Mouse (Mus musculus): ENCODE measurements around the gene Rab5if. TPM values are rescaled to one million over a fixed set of nuclear protein-coding genes. Genes with fewer than 3 reads are reported as not detected.
A peak's percentile ranks its signal among the peaks of the same experiment; 100 is the strongest.
"Not testable (repeated sequence)": the region's sequence is repeated elsewhere in the genome, so short reads cannot be mapped to it uniquely, and the experiment has no call there.

The Rab5if gene
- polyA plus RNA-seq, 1 experiment from 2014 or later: 210 TPM

DNA sequence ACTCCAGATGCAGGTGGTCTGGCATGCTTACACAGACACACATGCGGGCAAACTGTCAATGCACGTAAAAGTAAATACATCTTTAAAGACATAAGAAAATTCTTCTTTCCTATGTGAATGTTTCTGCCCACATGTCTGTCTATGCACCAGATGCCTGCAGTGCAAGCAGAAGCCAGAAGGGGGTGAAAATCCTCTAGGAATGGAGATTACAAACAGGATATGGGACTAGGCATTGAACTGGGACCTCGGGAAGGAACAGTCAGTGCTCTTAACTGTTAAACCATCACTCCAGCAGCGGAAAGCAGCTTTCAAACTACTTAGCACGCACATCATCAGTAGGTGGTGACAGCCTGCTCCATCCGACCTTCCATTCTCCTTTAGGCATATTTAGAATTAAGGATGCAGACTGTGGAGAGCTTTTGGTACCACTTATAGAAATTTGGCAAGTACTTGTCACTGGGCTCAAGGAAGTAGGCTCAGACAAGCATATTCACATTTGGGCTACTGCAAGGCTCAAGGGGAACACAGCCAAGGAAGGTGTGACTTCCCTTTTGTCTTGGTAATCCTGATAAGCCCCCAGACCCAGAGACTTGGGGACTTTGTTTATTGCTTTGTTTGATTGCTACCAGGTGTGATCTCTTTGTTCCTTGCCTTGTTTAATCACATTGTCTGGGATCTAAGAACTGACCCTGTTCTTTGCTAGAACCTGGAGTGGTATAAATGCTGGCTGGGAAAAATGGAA, 42.2 kb downstream of the Rab5if start:
- Histone ChIP-seq H3K4me2 (no peak overlapping the region), H3K27me3 (no peaks in the 10 kb centered on the region), H3K9me3 (replicated peaks) (no peaks in the 10 kb centered on the region), H3K9ac (no peak overlapping the region), H3K4me1 (replicated peaks) (no peaks in the 10 kb centered on the region), H3K36me3 (no peaks in the 10 kb centered on the region), H3K4me3 (replicated peaks) (no peak overlapping the region), H3K27ac (no peak overlapping the region)
- ATAC-seq (ENCODE audit: low read depth) (no peak; the same call in 1 of the 2 replicates), DNase-seq (no peak)
- WGBS (ENCODE audit: insufficient replicate concordance): 42% methylated on average over 6 of the region's 6 CpGs

DNA sequence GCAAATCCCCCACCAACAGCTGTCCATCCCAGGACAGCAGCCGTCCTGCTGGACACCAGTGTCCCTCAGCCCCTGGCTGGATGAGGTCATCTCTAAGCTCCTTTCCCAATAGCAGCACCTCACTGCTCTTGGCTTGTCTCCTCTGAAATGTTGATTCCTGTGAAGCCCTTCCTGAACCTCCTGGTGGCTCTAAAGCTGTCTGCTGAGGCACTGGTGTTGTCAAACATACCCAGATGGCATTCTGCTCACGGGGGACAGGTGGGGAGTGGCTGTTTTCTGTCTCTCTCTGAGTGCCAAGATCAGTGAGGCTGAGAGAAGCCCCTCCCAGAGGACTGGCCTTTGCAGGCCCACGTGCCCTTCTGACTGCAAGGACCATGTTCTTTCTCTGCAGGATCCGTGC, 43.0 kb downstream of the Rab5if start:
- H3K27me3 ChIP-seq; H3K4me3 ChIP-seq (replicated peaks); H3K27ac ChIP-seq; H3K9ac ChIP-seq; ATAC-seq (ENCODE audit: low read depth); DNase-seq; H3K4me1 ChIP-seq (replicated peaks); H3K36me3 ChIP-seq; H3K9me3 ChIP-seq (replicated peaks); H3K4me2 ChIP-seq: not testable (repeated sequence)
- 42% methylated on average over 4 of the region's 4 CpGs for WGBS (ENCODE audit: insufficient replicate concordance)

DNA sequence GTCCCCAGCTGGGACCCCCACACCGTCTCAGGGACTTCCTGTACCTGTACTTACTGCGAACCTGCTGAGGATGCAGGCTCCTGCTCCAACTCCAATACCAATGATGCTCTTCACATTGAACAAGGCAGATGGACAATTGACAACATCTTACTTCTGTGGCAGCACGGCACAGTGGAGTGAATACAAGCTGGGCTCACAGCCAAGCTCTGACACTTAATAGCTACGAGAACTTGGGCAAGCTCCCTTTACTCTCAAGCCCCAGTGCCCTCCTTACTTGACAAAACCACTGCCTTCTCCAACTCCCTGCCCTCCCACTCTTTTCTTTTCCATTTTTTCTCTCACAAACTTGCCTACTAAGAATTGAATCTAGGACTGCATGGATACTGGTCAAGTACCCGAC, 50.3 kb downstream of the Rab5if start:
- no peaks in the 10 kb centered on the region for H3K9me3 ChIP-seq (replicated peaks)
- peaks cover 17% of the 10 kb centered on the region for H3K4me1 ChIP-seq (replicated peaks)
- DNase-seq (no peak), ATAC-seq (ENCODE audit: low read depth) (no peak)
- H3K4me3 ChIP-seq (replicated peaks): no peak overlapping the region
- H3K4me2 ChIP-seq: no peak overlapping the region
- no peak overlapping the region for H3K27ac ChIP-seq
- H3K36me3 ChIP-seq: no peaks in the 10 kb centered on the region
- H3K27me3 ChIP-seq: 0 out of 2 replicates have a peak, but pooled peaks cover 10% of the 10 kb centered on the region
- no peak overlapping the region for H3K9ac ChIP-seq
- WGBS (ENCODE audit: insufficient replicate concordance): 70% methylated on average over 5 of the region's 5 CpGs

DNA sequence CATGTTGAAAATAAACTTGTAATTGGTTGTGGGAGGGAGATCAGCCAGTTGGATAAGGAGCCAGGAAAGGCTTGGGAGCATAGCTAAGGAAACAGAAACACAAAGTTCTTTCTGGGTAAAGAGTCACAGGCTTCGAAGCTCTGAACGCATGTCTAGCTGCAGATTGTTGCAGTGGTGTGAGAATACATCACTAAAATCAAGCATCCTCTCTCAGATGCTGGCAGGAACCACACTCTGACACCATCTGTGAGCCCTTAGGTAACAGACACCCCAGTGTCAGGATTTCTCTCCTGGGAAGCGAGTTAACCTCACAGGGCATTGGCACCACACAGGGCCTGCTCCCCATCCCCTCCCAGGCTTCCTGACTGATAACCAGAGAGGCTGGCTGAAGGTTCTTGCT, 52.6 kb downstream of the Rab5if start:
- ATAC-seq (ENCODE audit: low read depth): no peak
- no peaks in the 10 kb centered on the region for H3K36me3 ChIP-seq
- H3K4me3 ChIP-seq (replicated peaks): no peak overlapping the region
- H3K4me1 ChIP-seq (replicated peaks): peaks cover 37% of the 10 kb centered on the region
- H3K9me3 ChIP-seq (replicated peaks): no peaks in the 10 kb centered on the region
- 0 out of 2 replicates have a peak, but pooled peaks cover 10% of the 10 kb centered on the region for H3K27me3 ChIP-seq
- no peak overlapping the region for H3K4me2 ChIP-seq
- DNase-seq: no peak
- H3K9ac ChIP-seq: no peak overlapping the region
- H3K27ac ChIP-seq: no peak overlapping the region
- 60% methylated on average over 3 of the region's 3 CpGs for WGBS (ENCODE audit: insufficient replicate concordance)

DNA sequence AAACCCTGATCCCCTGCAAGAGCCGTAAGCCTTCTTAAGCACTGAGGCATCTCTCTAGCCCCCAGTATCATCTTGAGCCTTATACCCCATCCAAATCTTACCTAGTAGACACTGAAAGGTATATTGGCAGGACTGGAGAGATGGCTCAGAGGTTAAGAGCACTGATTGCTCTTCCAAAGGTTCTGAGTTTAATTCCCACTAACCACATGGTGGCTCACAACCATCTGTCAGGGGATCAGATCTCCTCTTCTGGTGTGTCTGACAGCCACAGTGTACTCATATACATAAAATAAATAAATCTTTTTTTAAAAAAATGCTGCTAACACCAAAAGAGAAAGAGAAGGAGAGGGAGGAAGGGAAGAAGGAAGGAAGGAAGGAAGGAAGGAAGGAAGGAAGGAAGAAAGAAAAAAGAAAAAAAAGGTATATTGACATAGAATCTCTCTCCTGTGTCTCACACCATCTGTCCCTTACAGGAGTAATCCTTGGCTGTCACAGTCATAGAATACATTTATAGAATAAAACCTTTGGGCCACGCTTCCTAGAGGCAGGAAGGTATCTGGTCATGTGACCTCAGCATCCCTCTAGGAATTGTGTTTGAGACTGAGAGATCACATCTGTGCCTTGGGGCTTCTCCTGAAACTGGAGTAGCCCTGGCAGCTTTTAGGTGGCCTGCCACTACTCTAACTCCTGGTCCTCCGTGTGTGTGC, 53.6 kb downstream of the Rab5if start:
- DNase-seq (no peak), ATAC-seq (ENCODE audit: low read depth) (no peak)
- H3K27me3 ChIP-seq: 0 out of 2 replicates have a peak, but pooled peaks cover 10% of the 10 kb centered on the region
- no peak overlapping the region for H3K9ac ChIP-seq
- peaks cover 38% of the 10 kb centered on the region for H3K4me1 ChIP-seq (replicated peaks)
- no peak overlapping the region for H3K4me3 ChIP-seq (replicated peaks)
- H3K27ac ChIP-seq: no peak overlapping the region
- WGBS (ENCODE audit: insufficient replicate concordance): 83% methylated on average over 3 of the region's 3 CpGs
- H3K36me3 ChIP-seq: no peaks in the 10 kb centered on the region
- no peak overlapping the region for H3K4me2 ChIP-seq
- no peaks in the 10 kb centered on the region for H3K9me3 ChIP-seq (replicated peaks)

DNA sequence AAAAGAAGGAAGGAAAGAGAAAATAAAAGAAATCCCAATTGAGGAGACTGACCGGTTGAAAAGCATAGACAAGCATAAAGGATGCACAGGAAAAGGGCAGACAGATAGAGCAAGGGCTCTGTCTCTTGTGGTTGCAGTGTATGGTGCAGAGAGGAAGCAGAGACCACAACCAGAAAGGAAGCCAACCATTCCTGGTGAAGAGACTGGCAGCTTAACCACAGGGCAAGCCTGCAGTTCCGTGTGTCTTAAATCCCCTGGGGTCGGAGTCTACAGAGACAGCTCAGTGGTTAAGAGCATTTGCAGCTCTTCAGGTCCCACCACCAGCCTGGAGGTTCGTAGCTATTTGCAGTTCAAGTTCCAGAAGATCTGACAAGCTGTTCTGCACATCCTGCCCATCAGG, 55.6 kb downstream of the Rab5if start:
- DNase-seq: no peak
- 12% methylated on average over 4 of the region's 4 CpGs for WGBS (ENCODE audit: insufficient replicate concordance)
- H3K36me3 ChIP-seq: no peaks in the 10 kb centered on the region
- H3K4me3 ChIP-seq (replicated peaks): no peak overlapping the region
- ATAC-seq (ENCODE audit: low read depth): no peak
- H3K27ac ChIP-seq: no peak overlapping the region; the same call in 1 of the 2 replicates
- no peak overlapping the region for H3K4me2 ChIP-seq
- no peak overlapping the region for H3K9ac ChIP-seq
- no peaks in the 10 kb centered on the region for H3K9me3 ChIP-seq (replicated peaks)
- H3K4me1 ChIP-seq (replicated peaks): peaks cover 52% of the 10 kb centered on the region
- H3K27me3 ChIP-seq: 0 out of 2 replicates have a peak, but pooled peaks cover 5% of the 10 kb centered on the region

DNA sequence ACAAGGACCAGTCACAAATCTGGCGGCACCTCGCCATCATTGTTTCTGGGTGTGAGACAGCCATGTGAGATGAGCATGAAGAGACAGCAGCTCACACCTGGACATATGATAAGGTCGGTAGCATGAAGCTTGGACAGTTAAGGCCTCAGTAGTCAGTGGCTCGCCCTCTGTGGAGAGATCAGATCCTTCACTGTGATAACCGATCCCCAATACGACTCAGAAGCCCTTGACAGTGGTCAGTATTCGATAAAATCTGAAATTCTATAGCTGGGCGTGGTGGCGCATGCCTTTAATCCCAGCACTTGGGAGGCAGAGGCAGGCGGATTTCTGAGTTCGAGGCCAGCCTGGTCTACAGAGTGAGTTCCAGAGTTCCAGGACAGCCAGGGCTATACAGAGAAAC, 56.3 kb downstream of the Rab5if start:
- not testable (repeated sequence) for DNase-seq
- 54% methylated on average over 11 of the region's 11 CpGs for whole genome bisulfite sequencing (ENCODE audit: insufficient replicate concordance)

DNA sequence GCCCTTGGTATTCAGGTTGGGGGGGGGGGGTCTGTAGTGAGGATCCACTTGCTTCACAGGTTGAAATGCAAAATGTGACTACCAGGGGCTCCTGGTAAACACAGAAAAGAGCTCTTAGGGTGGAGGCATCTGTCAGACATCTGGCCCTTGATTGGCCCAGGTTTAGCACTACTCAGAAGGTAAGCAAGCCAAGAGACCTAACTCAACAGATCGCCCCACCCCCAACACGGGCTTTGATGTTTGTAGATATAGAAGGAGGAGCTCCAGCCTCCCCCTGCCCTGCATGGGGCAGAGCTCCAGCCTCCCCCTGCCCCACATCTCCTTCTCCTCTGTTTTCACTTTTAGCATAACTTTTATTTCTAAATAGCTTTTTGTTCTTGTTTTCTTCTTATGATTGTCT, 56.9 kb downstream of the Rab5if start:
- ATAC-seq (ENCODE audit: low read depth) (no peak), DNase-seq (no peak)
- Histone ChIP-seq H3K27me3 (0 out of 2 replicates have a peak, but pooled peaks cover 5% of the 10 kb centered on the region), H3K9me3 (replicated peaks) (no peaks in the 10 kb centered on the region), H3K4me1 (replicated peaks) (peaks cover 63% of the 10 kb centered on the region), H3K27ac (no peak overlapping the region), H3K4me3 (replicated peaks) (no peak overlapping the region), H3K36me3 (no peaks in the 10 kb centered on the region), H3K4me2 (no peak overlapping the region), H3K9ac (no peak overlapping the region)
- 17% methylated on average over 2 of the region's 2 CpGs for WGBS (ENCODE audit: insufficient replicate concordance)

More for the DNA sequence above, 56.3 kb downstream of the Rab5if start:
- not testable (repeated sequence) for H3K27me3 ChIP-seq; ATAC-seq (ENCODE audit: low read depth); H3K4me2 ChIP-seq; H3K36me3 ChIP-seq; H3K4me3 ChIP-seq (replicated peaks); H3K9me3 ChIP-seq (replicated peaks); H3K9ac ChIP-seq; H3K27ac ChIP-seq
- peaks cover 57% of the 10 kb centered on the region for H3K4me1 ChIP-seq (replicated peaks)

DNA sequence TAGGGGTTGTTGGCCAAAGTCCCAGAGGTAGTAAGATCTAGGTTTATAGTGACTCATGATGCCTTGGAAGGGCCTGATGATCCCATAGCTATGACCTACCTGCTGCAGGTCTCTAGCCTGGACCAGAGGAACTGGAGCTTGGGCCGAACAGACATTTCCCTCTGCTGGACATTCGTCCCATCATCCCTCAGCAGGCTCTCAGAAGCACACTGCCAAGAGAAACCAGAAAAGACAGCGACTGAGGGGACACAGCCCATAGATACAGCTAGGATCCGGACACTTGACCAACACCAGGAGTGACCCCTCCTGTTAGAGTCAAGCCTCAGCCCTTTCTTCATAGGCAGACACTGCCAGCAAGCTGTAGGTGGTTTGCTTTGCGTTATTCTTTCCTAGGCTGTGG, 60.1 kb downstream of the Rab5if start:
- peaks cover 23% of the 10 kb centered on the region for H3K36me3 ChIP-seq
- peak overlapping the region; percentile 72 for H3K27ac ChIP-seq
- 0 out of 2 replicates have a peak overlapping the region, but pooled peaks have one; percentile 3 for H3K4me2 ChIP-seq
- DNase-seq: no peak
- peaks cover 78% of the 10 kb centered on the region for H3K4me1 ChIP-seq (replicated peaks)
- no peaks in the 10 kb centered on the region for H3K9me3 ChIP-seq (replicated peaks)
- WGBS (ENCODE audit: insufficient replicate concordance): 73% methylated on average over 5 of the region's 5 CpGs
- H3K4me3 ChIP-seq (replicated peaks): no peak overlapping the region
- H3K9ac ChIP-seq: peak overlapping the region; percentile 45
- ATAC-seq (ENCODE audit: low read depth): no peak
- no peaks in the 10 kb centered on the region for H3K27me3 ChIP-seq
